Mouse (Mus musculus): ENCODE results near the gene Ccl17. TPM values are rescaled to one million over a fixed set of nuclear protein-coding genes. Genes with fewer than 3 reads are reported as not detected.
"Not testable (repeated sequence)": the region's sequence is repeated elsewhere in the genome, so short reads cannot be mapped to it uniquely, and the experiment has no call there.

Ccl17 gene
- polyA plus RNA-seq, 1 experiment from 2014 or later = not detected

DNA sequence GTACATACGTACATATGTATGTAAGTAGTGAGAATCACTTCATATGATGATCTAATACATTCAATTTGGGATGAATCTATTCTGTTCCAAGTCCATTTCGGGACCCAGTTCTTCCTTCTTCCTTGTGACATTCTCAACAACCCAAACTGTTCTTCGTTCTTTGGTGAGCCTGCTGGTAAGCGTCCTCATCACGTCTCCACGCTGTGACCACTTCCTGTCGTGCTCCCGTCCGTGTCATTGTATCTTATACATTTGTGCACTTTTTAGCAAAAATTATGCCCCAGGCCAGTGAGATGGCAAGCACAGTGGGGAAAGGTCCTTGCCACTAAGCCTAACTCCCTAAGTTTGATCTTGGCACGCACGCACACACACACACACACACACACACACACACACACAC is 7.7 kb downstream of the Ccl17 start:
- no peaks in the 10 kb centered on the region for H3K27me3 ChIP-seq (ENCODE audit: poor library complexity, severe bottlenecking)
- no peaks in the 10 kb centered on the region for H3K9me3 ChIP-seq
- DNase-seq (ENCODE audit: extremely low spot score, low spot score) = no peak
- no peak overlapping the region for H3K4me3 ChIP-seq
- H3K36me3 ChIP-seq (replicated peaks) = peaks cover 32% of the 10 kb centered on the region
- 94% methylated on average over 11 of the region's 11 CpGs for WGBS
- peaks cover 15% of the 10 kb centered on the region for H3K4me1 ChIP-seq
- no peak overlapping the region for H3K27ac ChIP-seq

DNA sequence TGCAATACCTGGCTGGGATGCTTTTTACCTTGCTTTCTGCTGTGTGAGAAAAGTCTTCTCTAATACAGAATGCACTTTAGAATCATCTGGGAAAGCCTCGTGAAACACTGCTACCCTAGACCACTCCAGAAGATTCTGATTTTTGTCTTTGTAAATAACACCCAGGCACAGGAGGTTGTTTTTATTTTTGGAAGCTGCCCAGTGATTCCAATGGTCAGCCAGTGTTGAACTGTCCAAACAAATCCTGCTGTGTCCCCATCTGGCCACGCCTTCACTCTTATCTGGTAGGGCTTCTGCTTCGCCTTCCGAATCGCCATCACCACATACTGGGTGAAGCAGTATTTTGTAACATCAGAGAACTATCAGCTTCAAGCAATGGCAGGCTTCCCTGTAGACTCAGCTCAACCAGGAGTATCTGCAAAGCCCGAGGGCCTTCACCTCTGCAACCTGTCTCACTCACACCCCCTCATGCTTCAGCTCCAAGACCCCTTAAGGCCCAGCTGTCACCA is 9.5 kb downstream of the Ccl17 start:
- Histone ChIP-seq H3K27me3 (ENCODE audit: poor library complexity, severe bottlenecking) (no peaks in the 10 kb centered on the region), H3K4me1 (peaks cover 17% of the 10 kb centered on the region), H3K27ac (no peak overlapping the region), H3K9me3 (no peaks in the 10 kb centered on the region), H3K36me3 (replicated peaks) (peaks cover 50% of the 10 kb centered on the region), H3K4me3 (no peak overlapping the region)
- 86% methylated on average over 6 of the region's 6 CpGs for WGBS
- no peak for DNase-seq (ENCODE audit: extremely low spot score, low spot score)

DNA sequence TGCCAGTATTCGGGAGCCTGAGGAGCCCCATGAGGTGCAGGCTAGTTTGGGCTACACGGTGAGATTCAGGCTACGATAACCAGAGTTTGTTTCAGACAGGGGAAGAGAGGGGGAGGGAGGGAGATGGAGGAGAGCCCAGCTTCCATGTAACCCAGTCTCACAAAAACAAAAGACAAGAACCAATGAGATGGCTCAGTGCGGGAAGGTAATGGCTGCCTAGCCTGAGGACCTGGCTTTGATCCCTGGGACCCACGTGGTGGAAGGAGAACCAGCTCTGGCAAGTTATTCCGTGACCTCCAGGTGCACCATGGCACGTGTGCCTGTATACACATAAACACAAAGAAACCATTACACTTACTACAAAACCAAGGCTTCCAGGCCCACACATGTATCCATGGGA is 10.3 kb downstream of the Ccl17 start:
- H3K36me3 ChIP-seq (replicated peaks) = peaks cover 58% of the 10 kb centered on the region
- no peaks in the 10 kb centered on the region for H3K9me3 ChIP-seq
- H3K4me3 ChIP-seq = no peak overlapping the region
- DNase-seq (ENCODE audit: extremely low spot score, low spot score) = no peak
- WGBS = 88% methylated on average over 7 of the region's 7 CpGs
- H3K4me1 ChIP-seq = peaks cover 17% of the 10 kb centered on the region
- no peaks in the 10 kb centered on the region for H3K27me3 ChIP-seq (ENCODE audit: poor library complexity, severe bottlenecking)
- no peak overlapping the region for H3K27ac ChIP-seq

DNA sequence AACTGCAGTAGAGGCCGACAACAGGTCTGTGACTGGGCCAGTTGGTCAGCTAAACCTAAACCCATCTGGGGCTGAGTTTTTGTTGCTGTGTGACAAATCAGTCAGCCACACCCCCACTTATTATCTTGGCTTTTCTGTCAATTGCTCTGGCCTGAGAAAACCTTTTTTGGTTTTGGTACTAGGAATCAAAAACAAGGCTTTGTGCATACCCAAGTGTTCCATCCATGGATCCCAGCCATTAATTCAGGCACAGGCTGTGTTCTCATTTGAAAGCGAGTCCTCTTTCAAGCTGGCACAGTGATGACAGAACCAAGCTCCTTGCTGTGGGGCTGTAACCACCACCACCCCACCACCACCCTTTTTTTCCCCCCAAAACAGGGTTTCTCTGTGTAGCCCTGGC is 11.1 kb downstream of the Ccl17 start:
- DNase-seq (ENCODE audit: extremely low spot score, low spot score) = no peak
- 82% methylated on average over 2 of the region's 2 CpGs for WGBS
- Histone ChIP-seq H3K36me3 (replicated peaks) (peaks cover 67% of the 10 kb centered on the region), H3K27ac (no peak overlapping the region), H3K4me1 (peaks cover 17% of the 10 kb centered on the region), H3K27me3 (ENCODE audit: poor library complexity, severe bottlenecking) (no peaks in the 10 kb centered on the region), H3K4me3 (no peak overlapping the region), H3K9me3 (no peaks in the 10 kb centered on the region)

DNA sequence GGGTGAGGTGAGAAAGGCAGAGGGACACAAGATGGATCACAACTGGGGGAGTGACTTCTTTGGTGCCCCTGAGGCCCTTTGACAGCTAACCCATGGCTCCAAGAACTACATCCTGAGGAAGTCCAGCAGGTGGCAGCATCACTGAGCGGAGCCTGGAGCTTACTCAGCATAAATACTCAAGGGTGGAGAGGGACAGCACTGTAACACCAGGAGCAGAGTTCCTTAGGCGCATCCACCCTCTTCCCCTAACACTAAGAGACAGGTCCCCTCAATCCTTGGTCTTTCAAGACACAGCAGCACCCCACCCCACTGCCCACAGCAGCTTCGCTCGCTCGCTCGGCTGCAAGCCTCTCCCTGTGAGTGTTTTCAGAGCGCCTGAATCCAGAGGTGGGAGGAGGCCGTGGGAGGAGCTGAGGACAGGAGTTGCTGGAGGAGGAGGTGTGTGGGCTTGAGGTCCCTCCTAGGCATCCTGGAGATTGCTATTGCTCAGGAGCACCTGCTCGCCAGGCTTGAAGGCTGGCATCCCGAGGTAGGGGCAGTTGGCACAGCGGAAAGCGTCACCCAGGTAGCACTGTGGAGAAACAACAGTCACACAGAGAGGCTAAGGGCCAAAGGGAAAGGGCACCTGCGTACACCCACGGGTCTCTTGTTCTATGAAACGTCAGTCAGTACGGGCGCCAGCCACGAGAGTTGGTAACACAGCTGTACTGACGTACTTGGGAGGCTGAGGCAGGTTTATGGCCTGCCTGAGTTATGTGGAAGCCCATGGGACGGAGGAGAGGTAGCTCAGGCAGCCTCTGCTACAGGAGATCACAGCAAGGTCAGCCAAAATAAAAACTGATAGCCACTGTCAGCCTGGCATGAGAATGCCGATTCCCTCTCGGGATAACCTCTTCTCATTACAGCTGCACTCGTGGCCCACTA is 12.6 kb downstream of the Ccl17 start:
- H3K27me3 ChIP-seq (ENCODE audit: poor library complexity, severe bottlenecking) = no peaks in the 10 kb centered on the region
- H3K4me1 ChIP-seq = peaks cover 17% of the 10 kb centered on the region
- no peaks in the 10 kb centered on the region for H3K9me3 ChIP-seq
- H3K4me3 ChIP-seq = no peak overlapping the region
- 78% methylated on average over 23 of the region's 23 CpGs for WGBS
- peaks cover 80% of the 10 kb centered on the region for H3K36me3 ChIP-seq (replicated peaks)
- peak; percentile 56 for DNase-seq (ENCODE audit: extremely low spot score, low spot score)
- H3K27ac ChIP-seq = no peak overlapping the region

DNA sequence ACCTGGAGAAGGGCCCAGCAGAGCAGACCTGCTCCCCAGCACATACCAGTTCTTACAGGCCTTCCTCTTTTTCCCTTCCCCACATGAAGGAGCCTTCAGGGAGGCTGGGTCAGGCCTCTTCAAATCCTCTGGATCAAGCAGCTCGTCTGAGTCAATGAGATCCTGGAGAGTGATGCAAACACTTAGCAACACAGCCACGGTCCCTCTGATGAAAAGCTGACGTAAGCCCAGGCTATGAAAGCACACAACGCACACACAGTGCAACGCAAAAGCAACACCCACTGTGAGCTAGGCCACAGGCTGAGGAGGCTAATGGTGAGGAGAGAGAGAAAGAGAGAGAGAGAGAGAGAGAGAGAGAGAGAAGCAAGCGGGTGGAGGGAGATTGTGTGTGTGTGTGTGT is 14.9 kb downstream of the Ccl17 start:
- Histone ChIP-seq H3K27me3 (ENCODE audit: poor library complexity, severe bottlenecking) (no peaks in the 10 kb centered on the region), H3K4me1 (peaks cover 17% of the 10 kb centered on the region), H3K4me3 (no peak overlapping the region), H3K36me3 (replicated peaks) (peaks cover 98% of the 10 kb centered on the region), H3K9me3 (peaks cover 1% of the 10 kb centered on the region; the same call in 1 of the 2 replicates), H3K27ac (no peak overlapping the region)
- 88% methylated on average over 6 of the region's 6 CpGs for WGBS
- no peak for DNase-seq (ENCODE audit: extremely low spot score, low spot score)

DNA sequence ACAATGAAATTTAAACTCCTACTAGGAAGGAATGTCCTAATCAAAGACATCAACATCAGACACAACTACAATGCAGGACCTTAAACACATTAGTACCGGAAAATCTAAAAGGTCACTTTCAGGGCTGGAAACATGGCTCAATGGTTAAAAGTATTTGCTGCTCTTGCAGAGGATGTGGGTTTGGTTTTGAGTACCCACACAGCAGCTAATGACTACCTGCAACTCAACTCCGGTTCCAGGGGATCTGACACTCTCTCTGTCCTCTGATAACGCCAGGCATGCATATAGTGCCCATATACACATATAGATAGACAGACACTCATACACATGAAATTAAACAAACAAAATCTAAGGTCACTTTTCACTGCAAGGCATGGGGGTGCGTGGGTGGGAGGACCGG is 16.0 kb downstream of the Ccl17 start:
- no peak for DNase-seq (ENCODE audit: extremely low spot score, low spot score)
- Histone ChIP-seq H3K9me3 (peaks cover 6% of the 10 kb centered on the region; the same call in 1 of the 2 replicates), H3K27ac (no peak overlapping the region), H3K4me1 (peaks cover 17% of the 10 kb centered on the region), H3K4me3 (no peak overlapping the region), H3K36me3 (replicated peaks) (peaks cover 98% of the 10 kb centered on the region), H3K27me3 (ENCODE audit: poor library complexity, severe bottlenecking) (no peaks in the 10 kb centered on the region)
- 94% methylated on average over 5 of the region's 5 CpGs for WGBS

DNA sequence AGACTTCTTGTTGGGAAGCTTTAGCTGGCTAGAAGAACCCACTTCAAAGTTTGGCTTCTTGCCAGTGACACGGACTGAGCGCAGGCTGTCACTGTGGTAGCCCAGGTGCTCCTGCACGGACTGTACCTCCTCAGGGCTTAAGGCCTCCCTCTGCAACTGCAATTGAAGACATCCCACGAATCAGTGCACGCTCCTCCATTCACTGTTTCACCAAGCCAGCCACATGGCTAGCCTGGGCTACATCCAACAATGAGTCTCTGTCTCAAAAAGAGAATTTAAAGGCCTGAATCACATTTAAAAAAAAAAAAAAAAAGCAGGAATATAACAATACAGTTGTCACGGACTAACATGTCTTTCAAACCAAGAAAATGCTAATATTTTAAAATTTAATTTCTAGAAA is 18.0 kb downstream of the Ccl17 start:
- 93% methylated on average over 6 of the region's 6 CpGs for WGBS
- peaks cover 93% of the 10 kb centered on the region for H3K36me3 ChIP-seq (replicated peaks)
- H3K27me3 ChIP-seq (ENCODE audit: poor library complexity, severe bottlenecking) = no peaks in the 10 kb centered on the region
- no peak for DNase-seq (ENCODE audit: extremely low spot score, low spot score)
- H3K4me1 ChIP-seq = no peaks in the 10 kb centered on the region
- peaks cover 6% of the 10 kb centered on the region; the same call in 1 of the 2 replicates for H3K9me3 ChIP-seq
- H3K4me3 ChIP-seq = no peak overlapping the region
- no peak overlapping the region for H3K27ac ChIP-seq

DNA sequence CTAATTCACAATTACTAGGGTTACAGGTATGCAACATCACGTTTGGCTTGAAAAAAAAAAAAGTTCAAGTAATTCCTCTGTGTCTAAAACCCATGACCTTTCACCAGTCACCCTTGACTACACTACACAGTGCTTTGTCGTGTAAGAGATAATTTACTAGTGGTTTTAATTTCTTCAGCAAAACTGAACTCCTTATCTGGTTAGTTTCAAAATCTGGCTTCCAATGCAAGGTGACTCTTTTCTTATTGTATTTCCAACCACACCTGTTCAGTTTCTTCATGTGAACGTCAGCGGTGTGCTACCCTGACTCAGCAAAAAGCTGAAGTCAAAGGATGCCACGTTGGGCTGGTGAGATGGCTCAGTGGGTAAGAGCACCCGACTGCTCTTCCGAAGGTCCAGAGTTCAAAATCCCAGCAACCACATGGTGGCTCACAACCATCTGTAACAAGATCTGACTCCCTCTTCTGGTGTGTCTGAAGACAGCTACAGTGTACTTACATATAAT is 23.7 kb downstream of the Ccl17 start:
- not testable (repeated sequence) for H3K4me3 ChIP-seq; H3K27ac ChIP-seq; DNase-seq (ENCODE audit: extremely low spot score, low spot score); H3K9me3 ChIP-seq; H3K27me3 ChIP-seq (ENCODE audit: poor library complexity, severe bottlenecking)
- WGBS = 88% methylated on average over 7 of the region's 7 CpGs
- H3K36me3 ChIP-seq (replicated peaks) = peaks cover 39% of the 10 kb centered on the region
- H3K4me1 ChIP-seq = peaks cover 24% of the 10 kb centered on the region

DNA sequence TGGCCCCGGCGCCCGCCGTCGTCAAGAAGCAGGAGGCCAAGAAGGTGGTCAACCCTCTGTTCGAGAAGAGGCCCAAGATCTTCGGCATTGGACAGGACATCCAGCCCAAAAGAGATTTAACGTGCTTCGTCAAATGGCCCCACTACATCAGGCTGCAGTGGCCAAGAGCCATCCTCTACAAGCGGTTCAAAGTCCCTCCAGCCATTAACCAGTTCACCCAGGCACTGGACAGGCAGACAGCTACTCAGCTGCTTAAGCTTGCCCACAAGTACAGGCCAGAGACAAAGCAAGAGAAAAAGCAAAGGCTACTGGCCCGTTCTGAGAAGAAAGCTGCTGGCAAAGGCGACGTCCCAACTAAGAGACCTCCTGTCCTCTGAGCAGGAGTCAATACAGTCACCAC is 25.5 kb downstream of the Ccl17 start:
- H3K27me3 ChIP-seq (ENCODE audit: poor library complexity, severe bottlenecking); DNase-seq (ENCODE audit: extremely low spot score, low spot score); H3K4me3 ChIP-seq; H3K27ac ChIP-seq; H3K9me3 ChIP-seq: not testable (repeated sequence)
- Histone ChIP-seq H3K4me1 (peaks cover 28% of the 10 kb centered on the region), H3K36me3 (replicated peaks) (peaks cover 21% of the 10 kb centered on the region)
- 96% methylated on average over 13 of the region's 13 CpGs for WGBS

DNA sequence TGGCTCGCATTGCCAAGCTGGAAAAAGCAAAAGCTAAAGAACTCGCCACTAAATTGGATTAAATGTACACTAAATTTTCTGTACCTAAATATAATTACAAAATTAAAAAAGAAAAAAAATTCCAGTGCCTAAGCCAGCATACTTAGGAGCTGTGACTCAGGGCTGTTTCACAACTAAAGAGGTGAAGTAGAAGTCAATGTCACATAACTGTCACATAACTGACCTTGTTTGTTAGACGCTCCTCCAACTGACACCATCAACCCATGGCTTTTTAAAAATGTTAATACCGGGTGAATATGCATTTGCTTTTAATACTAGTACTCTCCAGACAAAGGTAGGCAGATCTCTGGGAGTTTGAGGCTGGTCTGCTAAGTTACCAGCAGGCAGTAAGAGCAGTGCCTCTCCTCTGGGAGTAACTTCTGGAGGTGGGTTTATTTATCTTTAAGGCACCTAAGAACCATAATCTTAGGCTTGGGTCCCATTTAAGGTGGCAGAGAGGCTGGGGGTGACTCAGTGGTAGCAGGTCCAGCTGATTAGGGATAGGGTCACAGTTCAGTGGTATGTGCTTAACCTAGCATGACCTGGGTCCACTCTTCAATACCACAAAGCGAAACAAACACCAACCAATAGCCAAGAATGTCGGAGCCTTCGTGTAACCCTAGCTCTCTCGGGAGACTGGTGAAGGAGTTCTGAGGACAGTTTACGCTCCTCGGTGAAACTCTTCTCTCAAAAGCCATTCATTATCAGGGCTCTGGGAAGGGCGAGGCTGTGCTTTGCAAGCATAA is 26.4 kb downstream of the Ccl17 start:
- Histone ChIP-seq H3K27me3 (ENCODE audit: poor library complexity, severe bottlenecking) (no peaks in the 10 kb centered on the region), H3K36me3 (replicated peaks) (peaks cover 12% of the 10 kb centered on the region), H3K4me3 (peak overlapping the region; percentile 90), H3K9me3 (no peaks in the 10 kb centered on the region), H3K4me1 (peaks cover 28% of the 10 kb centered on the region), H3K27ac (no peak overlapping the region)
- DNase-seq (ENCODE audit: extremely low spot score, low spot score) = no peak
- 78% methylated on average over 11 of the region's 11 CpGs for WGBS

DNA sequence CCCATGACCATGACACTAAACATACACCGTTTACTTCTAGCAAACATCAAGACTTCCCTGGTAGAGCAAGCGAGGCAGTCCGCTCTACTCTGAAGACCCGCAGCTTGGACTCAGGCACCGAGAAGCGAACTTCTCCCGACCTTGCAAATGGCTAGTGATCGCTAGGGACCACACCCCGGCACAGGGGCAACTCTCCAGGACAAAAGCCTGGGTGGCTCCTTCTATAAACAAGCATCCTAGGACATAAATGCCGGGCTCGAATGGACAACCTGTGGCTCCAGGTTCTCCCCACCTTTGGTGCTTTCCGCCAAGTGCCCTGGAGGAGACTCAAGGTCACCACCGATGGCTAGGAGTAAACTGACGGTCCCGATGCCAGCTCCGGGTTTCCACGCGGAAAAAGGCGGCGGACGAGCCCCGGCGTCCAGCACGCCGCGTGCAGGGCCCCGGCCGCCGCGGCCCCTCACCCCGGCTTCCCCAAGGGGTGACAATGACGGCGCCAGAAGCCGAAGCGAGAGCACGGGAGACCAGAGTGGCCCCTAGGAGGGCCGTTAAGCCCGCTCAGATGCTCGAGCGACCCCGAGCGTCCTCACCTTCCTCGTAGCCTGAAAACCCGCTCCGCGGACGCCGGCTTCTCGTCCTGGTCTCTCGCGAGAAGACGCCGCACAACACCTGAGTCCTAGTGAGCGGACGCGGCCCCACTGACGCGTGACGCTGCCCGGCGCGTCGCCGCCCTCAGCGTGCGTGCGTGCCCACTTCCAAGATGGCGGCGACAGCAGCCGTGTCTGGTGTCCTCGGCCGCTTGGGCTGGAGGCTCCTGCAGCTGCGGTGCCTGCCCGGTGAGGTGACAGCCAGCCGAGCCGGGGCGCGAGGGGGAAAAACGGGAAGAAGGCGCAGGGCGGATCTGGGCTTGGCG is 27.7 kb downstream of the Ccl17 start, which contains the start of the genes Coq9 and Ciapin1:
Gene Coq9 (plus strand): TSS at position 660 of the 913 bp plus-strand sequence.
Gene Ciapin1 (minus strand): TSS at position 697 of the 913 bp plus-strand sequence.
- H3K4me1 ChIP-seq = peaks cover 28% of the 10 kb centered on the region
- peak within 1 kb of the TSS; percentile 94 for H3K27ac ChIP-seq
- H3K27me3 ChIP-seq (ENCODE audit: poor library complexity, severe bottlenecking) = no peaks in the 10 kb centered on the region
- no peaks in the 10 kb centered on the region for H3K9me3 ChIP-seq
- H3K4me3 ChIP-seq = peak within 1 kb of the TSS; percentile 90
- under 1% methylated on average over 82 of the region's 82 CpGs for WGBS
- DNase-seq (ENCODE audit: extremely low spot score, low spot score) = peak; percentile 96
- peaks cover under 1% of the 10 kb centered on the region; the same call in 1 of the 2 replicates for H3K36me3 ChIP-seq (replicated peaks)
